Mouse (Mus musculus) heart, embryonic 10.5 days (tissue): ENCODE results near the gene Limch1. TPM values are rescaled to one million over a fixed set of nuclear protein-coding genes. Genes with fewer than 3 reads are reported as not detected.

ENCODE experiments used
- DNase-seq: peaks from one replicate; pipeline ENCODE4 v3.0.0-alpha.2; 2017; ENCODE audit warnings: low spot score
- H3K27ac ChIP-seq: fragments of 300-500 bp; sonication (generic); 2 replicates; pipeline ENCODE4 v1.5.1; 2016; ENCODE audit warnings: mild to moderate bottlenecking
- H3K27me3 ChIP-seq: fragments of 300-500 bp; sonication (generic); 2 replicates; pipeline ENCODE4 v1.6.1; 2016; ENCODE audit warnings: mild to moderate bottlenecking; ENCODE audit not compliant: poor library complexity, insufficient read depth, severe bottlenecking
- H3K36me3 ChIP-seq: fragments of 300-500 bp; sonication (generic); 2 replicates; pipeline ENCODE4 v1.6.1; 2016; ENCODE audit warnings: mild to moderate bottlenecking, moderate library complexity
- H3K4me1 ChIP-seq: fragments of 300-500 bp; sonication (generic); 2 replicates; pipeline ENCODE4 v1.6.1; 2016; ENCODE audit warnings: mild to moderate bottlenecking
- H3K4me3 ChIP-seq: fragments of 300-500 bp; sonication (generic); 2 replicates; pipeline ENCODE4 v1.5.1; 2016; ENCODE audit warnings: mild to moderate bottlenecking, moderate library complexity
- H3K9me3 ChIP-seq: fragments of 300-500 bp; sonication (generic); 2 replicates; pipeline ENCODE4 v1.6.1; 2016; ENCODE audit warnings: mild to moderate bottlenecking, moderate library complexity
- WGBS: fragments of 180-500 bp; shearing (Covaris S2); methylation state at CpG from one replicate; pipeline ENCODE4 v1.1.7; 2016; 5-methylcytosine and 5-hydroxymethylcytosine counted together
- polyA plus RNA-seq: library from polyadenylated mRNA; unstranded; fragments of >200 nt; fragmentation: Nextera tagmentation; extraction: Ambion mirVana; gene quantifications from 2 replicates; pipeline ENCODE4 v1.2.1, GENCODE M21; 2016

The Limch1 gene
- polyA plus RNA-seq, 1 experiment from 2014 or later, result 30.1 TPM

DNA sequence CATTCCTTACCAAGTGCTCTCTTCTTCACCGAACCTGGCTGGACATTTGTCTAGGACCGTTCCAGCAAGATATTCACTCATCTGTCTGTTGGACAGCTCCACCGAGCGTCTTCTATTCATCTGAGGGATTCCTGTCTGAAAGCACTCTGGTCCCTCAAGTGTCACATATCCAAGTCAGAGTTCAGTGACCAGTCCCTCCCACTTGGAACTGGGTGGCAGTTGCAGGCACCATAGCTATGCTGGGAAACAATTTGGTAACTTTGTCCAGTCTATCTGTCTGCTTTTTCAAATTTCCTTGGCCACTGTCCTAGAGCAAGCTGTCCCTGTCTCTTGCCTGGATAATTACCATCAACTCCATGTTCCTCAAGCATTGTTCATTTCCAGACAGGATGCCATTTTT lies 138.9 kb downstream of the Limch1 start:
- WGBS, result 66% methylated on average over 4 of the region's 4 CpGs
- no peaks in the 10 kb centered on the region for H3K36me3 ChIP-seq
- no peak for DNase-seq

GRCm38 (mm10) chr5:66886410-66887120 lies 140.9 kb downstream of the Limch1 start:
- Histone ChIP-seq H3K36me3 (no peaks in the 10 kb centered on the region), H3K4me3 (no peak overlapping the region), H3K27me3 (no peaks in the 10 kb centered on the region), H3K4me1 (peaks cover 29% of the 10 kb centered on the region), H3K9me3 (no peaks in the 10 kb centered on the region), H3K27ac (no peak overlapping the region)
- WGBS, result 67% methylated on average over 5 of the region's 5 CpGs
- DNase-seq, result no peak

More for the DNA sequence above, 138.9 kb downstream of the Limch1 start:
- H3K9me3 ChIP-seq, result no peaks in the 10 kb centered on the region
- no peak overlapping the region for H3K4me3 ChIP-seq
- no peak overlapping the region for H3K27ac ChIP-seq
- H3K4me1 ChIP-seq, result peaks cover 31% of the 10 kb centered on the region
- H3K27me3 ChIP-seq, result no peaks in the 10 kb centered on the region

GRCm38 (mm10) chr5:66888061-66888460 lies 142.4 kb downstream of the Limch1 start:
- H3K4me3 ChIP-seq, result no peak overlapping the region
- H3K4me1 ChIP-seq, result peaks cover 17% of the 10 kb centered on the region
- 0 out of 2 replicates have a peak overlapping the region, but pooled peaks have one; percentile 16 for H3K27ac ChIP-seq
- H3K27me3 ChIP-seq, result no peaks in the 10 kb centered on the region
- no peak for DNase-seq
- no peaks in the 10 kb centered on the region for H3K9me3 ChIP-seq
- 58% methylated on average over 5 of the region's 5 CpGs for WGBS
- no peaks in the 10 kb centered on the region for H3K36me3 ChIP-seq

- no peak for DNase-seq
- peaks cover 17% of the 10 kb centered on the region for H3K4me1 ChIP-seq
These were observed 143.7 kb downstream of the Limch1 start for GRCm38 (mm10) chr5:66889337-66889736.

GRCm38 (mm10) chr5:66895440-66896120 lies 150.0 kb downstream of the Limch1 start:
- H3K4me3 ChIP-seq, result no peak overlapping the region
- no peaks in the 10 kb centered on the region for H3K27me3 ChIP-seq
- no peaks in the 10 kb centered on the region for H3K9me3 ChIP-seq
- 63% methylated on average over 9 of the region's 9 CpGs for WGBS
- no peaks in the 10 kb centered on the region for H3K4me1 ChIP-seq
- no peak overlapping the region for H3K27ac ChIP-seq
- H3K36me3 ChIP-seq, result no peaks in the 10 kb centered on the region
- DNase-seq, result no peak

More at GRCm38 (mm10) chr5:66889337-66889736, 143.7 kb downstream of the Limch1 start:
- no peaks in the 10 kb centered on the region for H3K9me3 ChIP-seq
- no peak overlapping the region for H3K27ac ChIP-seq
- no peak overlapping the region for H3K4me3 ChIP-seq
- WGBS, result 90% methylated on average over 11 of the region's 11 CpGs
- H3K27me3 ChIP-seq, result no peaks in the 10 kb centered on the region
- H3K36me3 ChIP-seq, result no peaks in the 10 kb centered on the region

- WGBS, result 87% methylated on average over 5 of the region's 5 CpGs
- Histone ChIP-seq H3K27ac (no peak overlapping the region), H3K9me3 (no peaks in the 10 kb centered on the region), H3K27me3 (no peaks in the 10 kb centered on the region), H3K36me3 (no peaks in the 10 kb centered on the region), H3K4me1 (no peaks in the 10 kb centered on the region), H3K4me3 (no peak overlapping the region)
- no peak for DNase-seq
These were observed 152.0 kb downstream of the Limch1 start for GRCm38 (mm10) chr5:66897584-66897983.

DNA sequence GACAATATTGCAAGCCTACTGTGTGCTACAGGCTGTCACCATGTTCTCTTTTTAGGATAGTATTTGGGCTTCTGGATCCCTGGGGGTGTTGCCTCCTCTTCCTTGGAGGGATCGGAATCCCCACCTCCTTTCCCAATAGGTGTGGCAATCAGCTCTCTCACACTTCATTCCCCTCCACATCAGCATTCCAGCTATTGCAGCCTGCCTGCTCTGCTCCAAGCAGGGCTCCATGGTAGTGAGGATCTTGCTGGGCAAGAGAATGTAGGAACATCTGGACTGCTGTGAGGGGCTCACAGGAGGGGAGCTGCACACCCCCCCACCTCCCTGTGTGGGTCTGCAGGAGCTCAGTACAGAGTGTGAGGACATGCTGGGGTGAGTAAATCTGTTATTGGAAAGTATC lies 152.6 kb downstream of the Limch1 start:
- H3K36me3 ChIP-seq, result no peaks in the 10 kb centered on the region
- H3K9me3 ChIP-seq, result no peaks in the 10 kb centered on the region
- 73% methylated on average over 1 of the region's 1 CpGs for WGBS
- no peaks in the 10 kb centered on the region for H3K27me3 ChIP-seq
- H3K4me3 ChIP-seq, result no peak overlapping the region
- no peaks in the 10 kb centered on the region for H3K4me1 ChIP-seq
- DNase-seq, result no peak
- H3K27ac ChIP-seq, result no peak overlapping the region

DNA sequence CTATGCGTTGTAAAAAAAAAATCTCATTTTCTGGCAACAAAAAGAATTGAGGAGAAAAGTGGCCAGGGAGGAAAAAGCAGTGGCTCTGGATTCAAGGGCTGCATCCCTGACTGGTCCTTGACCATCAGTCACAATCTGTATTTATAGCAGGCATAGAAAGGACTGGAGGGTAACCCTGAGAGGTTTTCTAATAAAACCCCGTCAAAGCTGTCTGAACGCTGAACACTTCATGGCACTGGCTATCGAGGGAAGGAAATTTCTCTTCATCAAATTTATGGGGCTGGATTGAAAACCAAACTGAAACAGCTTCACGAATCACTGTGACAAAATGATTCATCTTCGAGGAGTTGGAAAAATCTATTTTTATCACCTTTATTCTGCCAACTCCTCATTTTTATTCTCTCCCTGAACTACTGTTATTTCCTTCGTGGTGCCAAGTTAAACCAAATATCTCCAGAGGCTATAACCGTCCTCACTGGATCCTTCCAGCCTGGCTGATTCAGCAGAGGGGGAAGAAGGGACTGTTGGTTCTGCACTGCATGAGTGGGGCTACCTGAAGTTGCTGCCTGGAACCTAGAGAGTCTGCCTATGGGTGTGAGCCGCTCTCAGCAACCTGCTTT lies 153.3 kb downstream of the Limch1 start:
- Histone ChIP-seq H3K27ac (no peak overlapping the region), H3K36me3 (no peaks in the 10 kb centered on the region), H3K4me3 (no peak overlapping the region), H3K27me3 (no peaks in the 10 kb centered on the region), H3K4me1 (no peaks in the 10 kb centered on the region), H3K9me3 (no peaks in the 10 kb centered on the region)
- DNase-seq, result no peak
- 84% methylated on average over 9 of the region's 9 CpGs for WGBS

- 91% methylated on average over 4 of the region's 4 CpGs for WGBS
These were observed 155.5 kb downstream of the Limch1 start for GRCm38 (mm10) chr5:66901116-66901515.

GRCm38 (mm10) chr5:66904835-66905234 lies 159.2 kb downstream of the Limch1 start:
- Histone ChIP-seq H3K27me3 (no peaks in the 10 kb centered on the region), H3K4me3 (no peak overlapping the region), H3K4me1 (peaks cover 5% of the 10 kb centered on the region; the same call in 1 of the 2 replicates), H3K36me3 (no peaks in the 10 kb centered on the region), H3K27ac (no peak overlapping the region), H3K9me3 (no peaks in the 10 kb centered on the region)
- DNase-seq, result no peak
- 72% methylated on average over 6 of the region's 6 CpGs for WGBS

More at GRCm38 (mm10) chr5:66901116-66901515, 155.5 kb downstream of the Limch1 start:
- H3K27me3 ChIP-seq, result no peaks in the 10 kb centered on the region
- peaks cover 5% of the 10 kb centered on the region; the same call in 1 of the 2 replicates for H3K4me1 ChIP-seq
- no peak overlapping the region for H3K27ac ChIP-seq
- H3K4me3 ChIP-seq, result no peak overlapping the region
- no peak for DNase-seq
- no peaks in the 10 kb centered on the region for H3K9me3 ChIP-seq
- H3K36me3 ChIP-seq, result no peaks in the 10 kb centered on the region

- 84% methylated on average over 9 of the region's 9 CpGs for WGBS
These were observed 163.3 kb downstream of the Limch1 start for GRCm38 (mm10) chr5:66908883-66909282.

DNA sequence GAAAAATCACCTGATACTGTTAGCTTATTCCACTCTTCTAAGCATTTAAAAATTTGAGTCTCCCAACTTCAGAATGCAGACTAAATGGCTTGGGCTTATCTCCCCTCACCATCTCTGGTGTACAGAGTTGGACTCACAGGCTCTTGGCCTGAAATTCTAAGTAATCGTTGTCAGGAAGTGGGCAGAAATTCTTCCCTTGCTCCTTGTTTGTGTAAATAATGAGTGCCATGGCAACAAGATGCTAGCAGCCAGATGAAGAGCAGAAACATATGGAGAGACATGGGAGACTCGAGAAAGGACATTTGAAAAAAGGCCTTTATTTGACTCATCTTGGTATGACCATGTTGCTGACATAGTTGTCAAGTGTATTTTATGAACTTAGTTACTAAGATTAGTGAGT lies 164.3 kb downstream of the Limch1 start:
- Histone ChIP-seq H3K9me3 (no peaks in the 10 kb centered on the region), H3K36me3 (no peaks in the 10 kb centered on the region), H3K27me3 (no peaks in the 10 kb centered on the region), H3K4me1 (peaks cover 5% of the 10 kb centered on the region; the same call in 1 of the 2 replicates), H3K27ac (no peak overlapping the region), H3K4me3 (no peak overlapping the region)
- WGBS, result 37% methylated on average over 2 of the region's 2 CpGs
- no peak for DNase-seq

More at GRCm38 (mm10) chr5:66908883-66909282, 163.3 kb downstream of the Limch1 start:
- no peak for DNase-seq
- H3K36me3 ChIP-seq, result no peaks in the 10 kb centered on the region
- no peaks in the 10 kb centered on the region for H3K27me3 ChIP-seq
- H3K4me3 ChIP-seq, result no peak overlapping the region
- H3K27ac ChIP-seq, result no peak overlapping the region
- H3K4me1 ChIP-seq, result peaks cover 5% of the 10 kb centered on the region; the same call in 1 of the 2 replicates
- no peaks in the 10 kb centered on the region for H3K9me3 ChIP-seq

- no peak overlapping the region for H3K4me3 ChIP-seq
- no peaks in the 10 kb centered on the region for H3K27me3 ChIP-seq
- no peaks in the 10 kb centered on the region for H3K9me3 ChIP-seq
- H3K36me3 ChIP-seq, result no peaks in the 10 kb centered on the region
- no peak overlapping the region for H3K27ac ChIP-seq
- DNase-seq, result no peak
- H3K4me1 ChIP-seq, result no peaks in the 10 kb centered on the region
- 90% methylated on average over 9 of the region's 9 CpGs for WGBS
These were observed 165.0 kb downstream of the Limch1 start for GRCm38 (mm10) chr5:66910610-66911009.
